Mouse (Mus musculus): ENCODE results near the gene Olfr807. TPM values are rescaled to one million over a fixed set of nuclear protein-coding genes. Genes with fewer than 3 reads are reported as not detected.

Olfr807 gene
- not detected in 2 replicates for polyA plus RNA-seq (2014; fragmentation: Nextera tagmentation; extraction: Ambion mirVana)

- 86% methylated on average over 1 of the region's 1 CpGs for WGBS
- no peak within 1 kb of the TSS for H3K27ac ChIP-seq (replicated peaks; ENCODE audit: low read depth, low read length)
- DNase-seq (ENCODE audit: low spot score) (no peak), ATAC-seq (ENCODE audit: low read depth) (no peak)
- H3K4me1 ChIP-seq (ENCODE audit: control insufficient read depth, insufficient read depth, low read length), result no peaks in the 10 kb centered on the region
- no peaks in the 10 kb centered on the region for H3K36me3 ChIP-seq (ENCODE audit: control insufficient read depth, insufficient read depth, low read length)
- H3K9me3 ChIP-seq (ENCODE audit: control insufficient read depth, low read length), result no peaks in the 10 kb centered on the region
- H3K4me2 ChIP-seq (ENCODE audit: low read depth, low read length), result no peak within 1 kb of the TSS
- H3K9ac ChIP-seq (ENCODE audit: low read depth, low read length), result no peak within 1 kb of the TSS
- no peak within 1 kb of the TSS for H3K4me3 ChIP-seq (ENCODE audit: low read depth, low read length)
- H3K27me3 ChIP-seq (replicated peaks; ENCODE audit: control insufficient read depth, insufficient read depth, low read length), result no peaks in the 10 kb centered on the region
These were observed at the start of gene Olfr807 for GRCm38 (mm10) chr10:129757693-129758092. Gene Olfr807 (minus strand): TSS chr10:129757793.

GRCm38 (mm10) chr10:129804296-129804695, 46.7 kb upstream of the Olfr807 start, which contains the start of gene Olfr811:
Gene Olfr811 (minus strand): TSS chr10:129804396.
- Histone ChIP-seq H3K4me2 (ENCODE audit: low read depth, low read length) (no peak within 1 kb of the TSS), H3K4me3 (ENCODE audit: low read depth, low read length) (no peak within 1 kb of the TSS), H3K4me1 (ENCODE audit: control insufficient read depth, insufficient read depth, low read length) (no peaks in the 10 kb centered on the region), H3K9ac (ENCODE audit: low read depth, low read length) (no peak within 1 kb of the TSS), H3K27me3 (replicated peaks; ENCODE audit: control insufficient read depth, insufficient read depth, low read length) (no peaks in the 10 kb centered on the region), H3K27ac (replicated peaks; ENCODE audit: low read depth, low read length) (no peak within 1 kb of the TSS), H3K36me3 (ENCODE audit: control insufficient read depth, insufficient read depth, low read length) (no peaks in the 10 kb centered on the region), H3K9me3 (ENCODE audit: control insufficient read depth, low read length) (no peaks in the 10 kb centered on the region)
- DNase-seq (ENCODE audit: low spot score) (no peak), ATAC-seq (ENCODE audit: low read depth) (no peak)
- 84% methylated on average over 4 of the region's 4 CpGs for WGBS

GRCm38 (mm10) chr10:129794817-129795216, 37.2 kb upstream of the Olfr807 start, which contains the start of gene Olfr810:
Gene Olfr810 (minus strand): TSS chr10:129794917.
- H3K9ac ChIP-seq (ENCODE audit: low read depth, low read length), result no peak within 1 kb of the TSS
- H3K4me2 ChIP-seq (ENCODE audit: low read depth, low read length), result no peak within 1 kb of the TSS
- no peaks in the 10 kb centered on the region for H3K36me3 ChIP-seq (ENCODE audit: control insufficient read depth, insufficient read depth, low read length)
- H3K4me1 ChIP-seq (ENCODE audit: control insufficient read depth, insufficient read depth, low read length), result no peaks in the 10 kb centered on the region
- DNase-seq (ENCODE audit: low spot score), result no peak
- no peaks in the 10 kb centered on the region for H3K27me3 ChIP-seq (replicated peaks; ENCODE audit: control insufficient read depth, insufficient read depth, low read length)
- no peak within 1 kb of the TSS for H3K4me3 ChIP-seq (ENCODE audit: low read depth, low read length)
- no peak within 1 kb of the TSS for H3K27ac ChIP-seq (replicated peaks; ENCODE audit: low read depth, low read length)
- no peak for ATAC-seq (ENCODE audit: low read depth)
- no peaks in the 10 kb centered on the region for H3K9me3 ChIP-seq (ENCODE audit: control insufficient read depth, low read length)

GRCm38 (mm10) chr10:129778123-129778522, 20.5 kb upstream of the Olfr807 start:
- H3K36me3 ChIP-seq (ENCODE audit: control insufficient read depth, insufficient read depth, low read length), result no peaks in the 10 kb centered on the region
- H3K4me3 ChIP-seq (ENCODE audit: low read depth, low read length), result no peak overlapping the region
- H3K9ac ChIP-seq (ENCODE audit: low read depth, low read length), result no peak overlapping the region
- DNase-seq (ENCODE audit: low spot score) (no peak), ATAC-seq (ENCODE audit: low read depth) (no peak)
- no peaks in the 10 kb centered on the region for H3K9me3 ChIP-seq (ENCODE audit: control insufficient read depth, low read length)
- no peak overlapping the region for H3K27ac ChIP-seq (replicated peaks; ENCODE audit: low read depth, low read length)
- H3K27me3 ChIP-seq (replicated peaks; ENCODE audit: control insufficient read depth, insufficient read depth, low read length), result no peaks in the 10 kb centered on the region
- no peaks in the 10 kb centered on the region for H3K4me1 ChIP-seq (ENCODE audit: control insufficient read depth, insufficient read depth, low read length)
- H3K4me2 ChIP-seq (ENCODE audit: low read depth, low read length), result no peak overlapping the region

GRCm38 (mm10) chr10:129774338-129774737, 16.7 kb upstream of the Olfr807 start, which contains the start of gene Olfr809:
Gene Olfr809 (plus strand): TSS chr10:129774638.
- H3K4me2 ChIP-seq (ENCODE audit: low read depth, low read length), result no peak within 1 kb of the TSS
- DNase-seq (ENCODE audit: low spot score), result no peak
- no peaks in the 10 kb centered on the region for H3K9me3 ChIP-seq (ENCODE audit: control insufficient read depth, low read length)
- no peaks in the 10 kb centered on the region for H3K36me3 ChIP-seq (ENCODE audit: control insufficient read depth, insufficient read depth, low read length)
- no peaks in the 10 kb centered on the region for H3K27me3 ChIP-seq (replicated peaks; ENCODE audit: control insufficient read depth, insufficient read depth, low read length)
- H3K4me1 ChIP-seq (ENCODE audit: control insufficient read depth, insufficient read depth, low read length), result no peaks in the 10 kb centered on the region
- no peak for ATAC-seq (ENCODE audit: low read depth)
- no peak within 1 kb of the TSS for H3K27ac ChIP-seq (replicated peaks; ENCODE audit: low read depth, low read length)
- H3K4me3 ChIP-seq (ENCODE audit: low read depth, low read length), result no peak within 1 kb of the TSS
- H3K9ac ChIP-seq (ENCODE audit: low read depth, low read length), result no peak within 1 kb of the TSS

- no peak for ATAC-seq (ENCODE audit: low read depth)
These were observed 7.6 kb upstream of the Olfr807 start, which contains the start of gene Olfr808 for GRCm38 (mm10) chr10:129765182-129765581. Gene Olfr808 (plus strand): TSS chr10:129765482.

GRCm38 (mm10) chr10:129741821-129742220, 15.8 kb downstream of the Olfr807 start, which contains the start of gene Olfr806:
Gene Olfr806 (minus strand): TSS chr10:129741921.
- Histone ChIP-seq H3K36me3 (ENCODE audit: control insufficient read depth, insufficient read depth, low read length) (no peaks in the 10 kb centered on the region), H3K4me1 (ENCODE audit: control insufficient read depth, insufficient read depth, low read length) (no peaks in the 10 kb centered on the region), H3K27ac (replicated peaks; ENCODE audit: low read depth, low read length) (no peak within 1 kb of the TSS), H3K4me3 (ENCODE audit: low read depth, low read length) (no peak within 1 kb of the TSS), H3K4me2 (ENCODE audit: low read depth, low read length) (no peak within 1 kb of the TSS), H3K27me3 (replicated peaks; ENCODE audit: control insufficient read depth, insufficient read depth, low read length) (no peaks in the 10 kb centered on the region), H3K9ac (ENCODE audit: low read depth, low read length) (no peak within 1 kb of the TSS), H3K9me3 (ENCODE audit: control insufficient read depth, low read length) (no peaks in the 10 kb centered on the region)
- no peak for ATAC-seq (ENCODE audit: low read depth)
- DNase-seq (ENCODE audit: low spot score), result no peak

More at GRCm38 (mm10) chr10:129765182-129765581, 7.6 kb upstream of the Olfr807 start, which contains the start of gene Olfr808:
- H3K4me1 ChIP-seq (ENCODE audit: control insufficient read depth, insufficient read depth, low read length), result no peaks in the 10 kb centered on the region
- 90% methylated on average over 1 of the region's 1 CpGs for WGBS
- no peaks in the 10 kb centered on the region for H3K27me3 ChIP-seq (replicated peaks; ENCODE audit: control insufficient read depth, insufficient read depth, low read length)
- H3K4me3 ChIP-seq (ENCODE audit: low read depth, low read length), result no peak within 1 kb of the TSS
- no peak within 1 kb of the TSS for H3K4me2 ChIP-seq (ENCODE audit: low read depth, low read length)
- H3K9me3 ChIP-seq (ENCODE audit: control insufficient read depth, low read length), result no peaks in the 10 kb centered on the region
- no peaks in the 10 kb centered on the region for H3K36me3 ChIP-seq (ENCODE audit: control insufficient read depth, insufficient read depth, low read length)
- DNase-seq (ENCODE audit: low spot score), result no peak
- no peak within 1 kb of the TSS for H3K27ac ChIP-seq (replicated peaks; ENCODE audit: low read depth, low read length)
- H3K9ac ChIP-seq (ENCODE audit: low read depth, low read length), result no peak within 1 kb of the TSS

- H3K9me3 ChIP-seq (ENCODE audit: control insufficient read depth, low read length), result no peaks in the 10 kb centered on the region
- no peaks in the 10 kb centered on the region for H3K36me3 ChIP-seq (ENCODE audit: control insufficient read depth, insufficient read depth, low read length)
- H3K4me1 ChIP-seq (ENCODE audit: control insufficient read depth, insufficient read depth, low read length), result no peaks in the 10 kb centered on the region
- 84% methylated on average over 2 of the region's 2 CpGs for WGBS
- no peak within 1 kb of the TSS for H3K4me3 ChIP-seq (ENCODE audit: low read depth, low read length)
- H3K4me2 ChIP-seq (ENCODE audit: low read depth, low read length), result no peak within 1 kb of the TSS
- no peaks in the 10 kb centered on the region for H3K27me3 ChIP-seq (replicated peaks; ENCODE audit: control insufficient read depth, insufficient read depth, low read length)
- DNase-seq (ENCODE audit: low spot score), result no peak
- H3K9ac ChIP-seq (ENCODE audit: low read depth, low read length), result no peak within 1 kb of the TSS
- H3K27ac ChIP-seq (replicated peaks; ENCODE audit: low read depth, low read length), result no peak within 1 kb of the TSS
- ATAC-seq (ENCODE audit: low read depth), result no peak
These were observed 28.3 kb downstream of the Olfr807 start, which contains the start of gene Olfr805 for GRCm38 (mm10) chr10:129729275-129729674. Gene Olfr805 (minus strand): TSS chr10:129729375.
